Mouse (Mus musculus) frontal cortex, adult (tissue): ENCODE measurements around the gene Slc24a3.

Experiments used
- ATAC-seq: cut with Nextera tagmentation; 2 replicates; pipeline ENCODE4 v1.9.2; 2017; ENCODE audit warnings: mild to moderate bottlenecking, moderate library complexity, mixed read lengths; ENCODE audit not compliant: low TSS enrichment

Gene Slc24a3

GRCm38 (mm10) chr2:145682924-145683323, 515.4 kb downstream of the Slc24a3 start:
- ATAC-seq, result no peak

GRCm38 (mm10) chr2:145683536-145683935, 516.0 kb downstream of the Slc24a3 start:
- peak; percentile 50 for ATAC-seq

GRCm38 (mm10) chr2:145684151-145684550, 516.6 kb downstream of the Slc24a3 start:
- peak; percentile 94 for ATAC-seq

DNA sequence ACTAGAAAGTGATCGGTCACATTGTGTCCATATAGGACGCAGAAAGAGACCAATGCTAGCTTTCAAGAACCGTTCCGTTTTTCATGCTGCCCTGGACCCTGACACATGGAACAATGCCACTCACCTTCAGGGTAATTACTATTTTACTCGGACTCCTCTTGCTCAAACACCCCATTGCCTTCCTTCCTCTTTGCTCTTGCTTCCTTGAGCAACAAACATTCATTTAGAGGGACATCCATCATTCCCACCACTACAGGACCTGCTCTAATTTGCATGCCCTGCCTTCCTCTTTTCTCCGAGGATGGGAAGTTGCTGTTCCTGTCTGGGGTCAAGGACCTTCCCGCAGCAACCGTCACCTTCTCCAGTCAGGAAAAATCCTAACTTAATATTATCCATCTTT, 517.3 kb downstream of the Slc24a3 start:
- no peak for ATAC-seq

DNA sequence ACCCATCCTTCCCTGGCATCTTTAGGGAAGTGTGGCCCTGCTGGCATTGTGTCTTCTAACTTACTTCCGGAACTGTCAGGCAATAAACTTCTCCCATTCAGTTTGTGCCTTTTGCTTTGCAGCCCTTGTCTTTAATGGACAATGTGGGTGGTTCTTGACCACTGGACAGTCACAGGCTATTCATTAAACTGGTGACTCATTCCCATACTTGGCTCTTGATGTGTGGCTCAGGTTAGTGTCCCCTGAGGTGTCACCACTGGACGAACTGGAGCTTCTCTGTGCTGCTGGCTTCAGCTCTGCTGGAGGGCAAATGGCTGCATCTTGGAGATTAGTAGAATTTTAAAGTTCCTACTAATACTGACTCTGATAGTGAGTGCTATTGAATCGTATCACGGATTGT, 518.5 kb downstream of the Slc24a3 start:
- ATAC-seq, result no peak

GRCm38 (mm10) chr2:145691367-145692009, 523.9 kb downstream of the Slc24a3 start:
- ATAC-seq, result no peak
